Mouse (Mus musculus): Measurements from ENCODE around the gene Vmn2r55. TPM values are rescaled to one million over a fixed set of nuclear protein-coding genes. Genes with fewer than 3 reads are reported as not detected.

Gene Vmn2r55
- not detected for polyA plus RNA-seq (2017; shearing (Covaris generic))

GRCm38 (mm10) chr7:12684903-12685302, at the start of gene Vmn2r55:
Vmn2r55 (minus strand) TSS chr7:12685003.

DNA sequence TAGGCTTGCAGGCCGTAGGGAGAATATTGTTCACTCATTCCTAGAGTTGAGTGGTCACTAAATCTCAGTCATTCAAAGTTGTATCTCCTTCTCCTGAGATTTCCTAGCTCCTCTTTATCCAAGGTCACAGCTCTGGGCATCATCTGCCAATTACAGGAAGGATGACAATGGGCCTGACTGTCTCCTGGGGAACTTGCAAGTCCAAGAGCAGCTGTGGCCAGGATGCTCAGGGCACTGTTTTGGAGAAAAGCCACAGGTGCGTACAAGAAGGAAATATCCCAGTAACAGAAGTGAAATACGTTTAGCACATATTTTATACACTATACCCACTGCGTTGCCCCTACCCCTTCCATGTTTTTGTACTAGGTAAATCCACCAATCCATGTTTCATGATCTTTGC, 44.6 kb downstream of the Vmn2r55 start, which contains the start of gene Vmn2r54:
Gene Vmn2r54 (minus strand): TSS at position 101 of the 400 bp plus-strand sequence.

GRCm38 (mm10) chr7:12608688-12609087, 76.1 kb downstream of the Vmn2r55 start, which contains the start of gene Vmn2r53:
Vmn2r53 (minus strand) TSS chr7:12608788.

Other genes with a start within 250 kb of the Vmn2r55 start
- gene Zfp606, start 206.7 kb downstream of the Vmn2r55 start, polyA plus RNA-seq (2017; shearing (Covaris generic)): 4.4 TPM
- not detected for gene 2900092C05Rik, start 172.5 kb downstream of the Vmn2r55 start, polyA plus RNA-seq (2017; shearing (Covaris generic))
- gene Vmn2r53, start 76.2 kb downstream of the Vmn2r55 start, polyA plus RNA-seq (2017; shearing (Covaris generic)): 0.04 TPM
- not detected for gene Vmn2r54, start 44.7 kb downstream of the Vmn2r55 start, polyA plus RNA-seq (2017; shearing (Covaris generic))
- gene Vmn2r56, start 50.0 kb upstream of the Vmn2r55 start, polyA plus RNA-seq (2017; shearing (Covaris generic)): not detected
- 5.4 TPM for gene Zscan18, start 118.6 kb upstream of the Vmn2r55 start, polyA plus RNA-seq (2017; shearing (Covaris generic))
- gene Zfp329, start 133.9 kb upstream of the Vmn2r55 start, polyA plus RNA-seq (2017; shearing (Covaris generic)): 7.9 TPM
- gene Zfp110, start 149.8 kb upstream of the Vmn2r55 start, polyA plus RNA-seq (2017; shearing (Covaris generic)): 85.4 TPM
- 0.50 TPM for gene Zfp128, start 196.2 kb upstream of the Vmn2r55 start, polyA plus RNA-seq (2017; shearing (Covaris generic))
- 4.0 TPM for gene Zscan22, start 212.8 kb upstream of the Vmn2r55 start, polyA plus RNA-seq (2017; shearing (Covaris generic))
- 1,269 TPM for gene Rps5, start 237.3 kb upstream of the Vmn2r55 start, polyA plus RNA-seq (2017; shearing (Covaris generic))
- not detected for gene Rnf225, start 242.4 kb upstream of the Vmn2r55 start, polyA plus RNA-seq (2017; shearing (Covaris generic))